Mouse (Mus musculus) CH12.LX (cell line): ENCODE results near the gene Tnik.

Experiments used
- BHLHE40 ChIP-seq: IDR thresholded peaks from 2 replicates; pipeline ENCODE4 v1.6.1; 2011; ENCODE audit warnings: mild to moderate bottlenecking, low read depth, low read length, improper control_type of control experiment
- CTCF ChIP-seq, 2 experiments: IDR thresholded peaks in 1 of 2; conservative IDR thresholded peaks in 1 of 2; 2 replicates each; pipeline ENCODE4 v1.5.1; 2011 to 2012; ENCODE audit warnings: low read depth in 2 of 2, low read length in 2 of 2, improper control_type of control experiment in 1 of 2, inconsistent platforms in 1 of 2, mild to moderate bottlenecking in 1 of 2, moderate library complexity in 1 of 2
- EP300 ChIP-seq: IDR thresholded peaks from 2 replicates; pipeline ENCODE4 v1.6.1; 2011; ENCODE audit warnings: low read length, improper control_type of control experiment
- HCFC1 ChIP-seq: IDR thresholded peaks from 2 replicates; pipeline ENCODE4 v1.6.1; 2012; ENCODE audit warnings: low read depth, mild to moderate bottlenecking, inconsistent platforms, low read length, improper control_type of control experiment
- MAFK ChIP-seq: IDR thresholded peaks from 2 replicates; pipeline ENCODE4 v1.6.1; 2011; ENCODE audit warnings: low read length, improper control_type of control experiment; ENCODE audit not compliant: insufficient replicate concordance
- POLR2A ChIP-seq: IDR thresholded peaks from 2 replicates; pipeline ENCODE4 v1.6.1; 2011; ENCODE audit warnings: low read depth, mild to moderate bottlenecking, improper control_type of control experiment, low read length
- POLR2AphosphoS2 ChIP-seq: IDR thresholded peaks from 2 replicates; pipeline ENCODE4 v1.6.1; 2011; ENCODE audit warnings: low read depth, low read length, improper control_type of control experiment
- USF2 ChIP-seq: conservative IDR thresholded peaks from 2 replicates; pipeline ENCODE4 v1.6.1; 2011; ENCODE audit warnings: low read depth, low read length, improper control_type of control experiment
- ZKSCAN1 ChIP-seq: IDR thresholded peaks from 2 replicates; pipeline ENCODE4 v1.6.1; 2012; ENCODE audit warnings: low read depth, inconsistent platforms, low read length, improper control_type of control experiment, borderline replicate concordance

DNA sequence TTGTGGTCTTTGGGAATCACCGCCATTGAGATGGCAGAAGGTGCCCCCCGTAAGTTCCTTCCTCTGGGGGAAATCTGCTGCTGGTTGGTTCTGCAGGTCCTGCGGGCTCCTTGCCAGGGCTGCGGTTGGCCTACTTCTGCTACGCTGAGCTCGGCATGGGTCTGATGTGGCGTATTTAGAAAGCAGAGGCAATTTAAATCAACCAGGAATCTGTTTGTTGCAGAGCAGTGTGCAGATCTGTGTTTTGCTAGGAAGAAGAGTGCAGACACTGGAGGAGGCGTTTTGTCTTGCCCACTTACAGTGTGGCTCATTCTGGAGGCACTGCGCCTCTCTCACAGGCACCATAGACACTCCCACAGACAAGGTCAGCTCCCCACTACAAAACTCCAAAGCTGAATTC, 291.9 kb downstream of the Tnik start:
- no peak for TF ChIP-seq USF2
- TF ChIP-seq ZKSCAN1: no peak
- TF ChIP-seq BHLHE40: no peak
- TF ChIP-seq CTCF (conservative IDR thresholded peaks at IDR 0.05 in 1 of 2, IDR thresholded peaks at IDR 0.05 in 1 of 2; ENCODE audit: low read depth in 2 of 2, low read length in 2 of 2): no peak
- no peak for TF ChIP-seq POLR2AphosphoS2
- no peak for TF ChIP-seq EP300
- TF ChIP-seq MAFK: no peak
- TF ChIP-seq POLR2A: no peak
- no peak for TF ChIP-seq HCFC1
